Mouse (Mus musculus): Measurements from ENCODE around the gene Pdcd2l. TPM values are rescaled to one million over a fixed set of nuclear protein-coding genes. Genes with fewer than 3 reads are reported as not detected.
"Not testable (repeated sequence)": the region's sequence is repeated elsewhere in the genome, so short reads cannot be mapped to it uniquely, and the experiment has no call there.

The Pdcd2l gene
- polyA plus RNA-seq, 1 experiment = 40.6 TPM

DNA sequence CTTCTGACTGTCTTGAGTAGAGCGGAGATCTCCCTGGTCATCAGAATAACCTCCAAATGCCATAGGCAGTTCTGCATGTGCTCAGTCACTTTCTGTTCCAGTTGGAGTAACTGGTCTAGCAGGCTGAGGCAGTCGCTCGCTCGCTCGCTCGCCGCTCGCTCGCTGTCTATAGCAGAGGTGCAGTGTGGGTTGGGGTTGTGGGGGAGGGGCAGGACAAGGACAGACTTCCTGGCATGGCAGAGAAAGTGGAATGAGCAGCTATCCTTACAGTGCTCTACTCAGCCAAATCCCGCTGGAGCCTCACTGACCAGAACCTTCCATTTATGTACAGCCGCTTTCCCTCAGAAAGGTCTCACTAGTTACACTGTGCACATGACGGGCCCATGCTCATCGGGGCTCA, 13.1 kb downstream of the Pdcd2l start:
- H3K36me3 ChIP-seq (ENCODE audit: control insufficient read depth, insufficient read depth, low read length) = peaks cover 24% of the 10 kb centered on the region

GRCm38 (mm10) chr7:34176241-34176640, 20.2 kb downstream of the Pdcd2l start:
- H3K4me3 ChIP-seq (ENCODE audit: control insufficient read depth, insufficient read depth, low read length); DNase-seq; H3K36me3 ChIP-seq (ENCODE audit: control insufficient read depth, insufficient read depth, low read length); H3K4me1 ChIP-seq (replicated peaks; ENCODE audit: control insufficient read depth, insufficient read depth, low read length); H3K27ac ChIP-seq (ENCODE audit: control insufficient read depth, insufficient read depth, low read length); H3K27me3 ChIP-seq (ENCODE audit: control insufficient read depth, insufficient read depth, low read length): not testable (repeated sequence)
- WGBS = 76% methylated on average over 6 of the region's 6 CpGs

More for the DNA sequence above, 13.1 kb downstream of the Pdcd2l start:
- WGBS = 95% methylated on average over 13 of the region's 13 CpGs
- no peak for TF ChIP-seq POLR2A (IDR thresholded peaks at IDR 0.05; ENCODE audit: control insufficient read depth, extremely low read depth, insufficient read depth, low read length, poor library complexity)
- TF ChIP-seq CTCF (IDR thresholded peaks at IDR 0.05; ENCODE audit: borderline replicate concordance, control insufficient read depth, extremely low read depth, insufficient read depth, low read length, poor library complexity) = no peak
- no peak for DNase-seq
- Histone ChIP-seq H3K4me1 (replicated peaks; ENCODE audit: control insufficient read depth, insufficient read depth, low read length) (no peaks in the 10 kb centered on the region), H3K4me3 (ENCODE audit: control insufficient read depth, insufficient read depth, low read length) (no peak overlapping the region), H3K27ac (ENCODE audit: control insufficient read depth, insufficient read depth, low read length) (no peak overlapping the region), H3K27me3 (ENCODE audit: control insufficient read depth, insufficient read depth, low read length) (no peaks in the 10 kb centered on the region)

GRCm38 (mm10) chr7:34172251-34172650, 24.2 kb downstream of the Pdcd2l start:
- H3K4me3 ChIP-seq (ENCODE audit: control insufficient read depth, insufficient read depth, low read length) = no peak overlapping the region
- H3K27ac ChIP-seq (ENCODE audit: control insufficient read depth, insufficient read depth, low read length) = no peak overlapping the region
- no peaks in the 10 kb centered on the region for H3K36me3 ChIP-seq (ENCODE audit: control insufficient read depth, insufficient read depth, low read length)
- H3K27me3 ChIP-seq (ENCODE audit: control insufficient read depth, insufficient read depth, low read length) = no peaks in the 10 kb centered on the region
- 85% methylated on average over 1 of the region's 1 CpGs for WGBS
- DNase-seq = no peak
- TF ChIP-seq POLR2A (IDR thresholded peaks at IDR 0.05; ENCODE audit: control insufficient read depth, extremely low read depth, insufficient read depth, low read length, poor library complexity) (no peak), CTCF (IDR thresholded peaks at IDR 0.05; ENCODE audit: borderline replicate concordance, control insufficient read depth, extremely low read depth, insufficient read depth, low read length, poor library complexity) (no peak)
- no peaks in the 10 kb centered on the region; the same call in 1 of the 2 replicates for H3K4me1 ChIP-seq (replicated peaks; ENCODE audit: control insufficient read depth, insufficient read depth, low read length)

GRCm38 (mm10) chr7:34169454-34169853, 27.0 kb downstream of the Pdcd2l start, which contains the start of gene Uba2:
Gene Uba2, minus strand, starts transcription at chr7:34169599.
- no peak for DNase-seq
- Histone ChIP-seq H3K4me1 (replicated peaks; ENCODE audit: control insufficient read depth, insufficient read depth, low read length) (no peaks in the 10 kb centered on the region; the same call in 1 of the 2 replicates), H3K27me3 (ENCODE audit: control insufficient read depth, insufficient read depth, low read length) (no peaks in the 10 kb centered on the region), H3K36me3 (ENCODE audit: control insufficient read depth, insufficient read depth, low read length) (peaks cover 5% of the 10 kb centered on the region; the same call in 1 of the 2 replicates), H3K27ac (ENCODE audit: control insufficient read depth, insufficient read depth, low read length) (no peak within 1 kb of the TSS), H3K4me3 (ENCODE audit: control insufficient read depth, insufficient read depth, low read length) (peak within 1 kb of the TSS; percentile 98)
- 95% methylated on average over 3 of the region's 3 CpGs for WGBS
- TF ChIP-seq CTCF (IDR thresholded peaks at IDR 0.05; ENCODE audit: borderline replicate concordance, control insufficient read depth, extremely low read depth, insufficient read depth, low read length, poor library complexity) = no peak
- TF ChIP-seq POLR2A (IDR thresholded peaks at IDR 0.05; ENCODE audit: control insufficient read depth, extremely low read depth, insufficient read depth, low read length, poor library complexity) = no peak

- DNase-seq = peak; percentile 88
- TF ChIP-seq POLR2A (IDR thresholded peaks at IDR 0.05; ENCODE audit: control insufficient read depth, extremely low read depth, insufficient read depth, low read length, poor library complexity) = peak; percentile 80
- TF ChIP-seq CTCF (IDR thresholded peaks at IDR 0.05; ENCODE audit: borderline replicate concordance, control insufficient read depth, extremely low read depth, insufficient read depth, low read length, poor library complexity) = no peak
- WGBS = 10% methylated on average over 30 of the region's 30 CpGs
Measured at GRCm38 (mm10) chr7:34168470-34169251, 27.8 kb downstream of the Pdcd2l start.

GRCm38 (mm10) chr7:34167766-34168469, 28.5 kb downstream of the Pdcd2l start:
- DNase-seq = no peak
- peaks cover 19% of the 10 kb centered on the region for H3K36me3 ChIP-seq (ENCODE audit: control insufficient read depth, insufficient read depth, low read length)
- TF ChIP-seq CTCF (IDR thresholded peaks at IDR 0.05; ENCODE audit: borderline replicate concordance, control insufficient read depth, extremely low read depth, insufficient read depth, low read length, poor library complexity) = no peak
- no peak for TF ChIP-seq POLR2A (IDR thresholded peaks at IDR 0.05; ENCODE audit: control insufficient read depth, extremely low read depth, insufficient read depth, low read length, poor library complexity)

More at GRCm38 (mm10) chr7:34168470-34169251, 27.8 kb downstream of the Pdcd2l start:
- H3K4me3 ChIP-seq (ENCODE audit: control insufficient read depth, insufficient read depth, low read length) = peak overlapping the region; percentile 98
- no peaks in the 10 kb centered on the region; the same call in 1 of the 2 replicates for H3K4me1 ChIP-seq (replicated peaks; ENCODE audit: control insufficient read depth, insufficient read depth, low read length)
- H3K36me3 ChIP-seq (ENCODE audit: control insufficient read depth, insufficient read depth, low read length) = peaks cover 11% of the 10 kb centered on the region
- H3K27ac ChIP-seq (ENCODE audit: control insufficient read depth, insufficient read depth, low read length) = no peak overlapping the region
- H3K27me3 ChIP-seq (ENCODE audit: control insufficient read depth, insufficient read depth, low read length) = no peaks in the 10 kb centered on the region

More at GRCm38 (mm10) chr7:34167766-34168469, 28.5 kb downstream of the Pdcd2l start:
- no peaks in the 10 kb centered on the region; the same call in 1 of the 2 replicates for H3K4me1 ChIP-seq (replicated peaks; ENCODE audit: control insufficient read depth, insufficient read depth, low read length)
- peak overlapping the region; percentile 98 for H3K4me3 ChIP-seq (ENCODE audit: control insufficient read depth, insufficient read depth, low read length)
- WGBS = under 1% methylated on average over 54 of the region's 54 CpGs
- no peaks in the 10 kb centered on the region for H3K27me3 ChIP-seq (ENCODE audit: control insufficient read depth, insufficient read depth, low read length)
- no peak overlapping the region for H3K27ac ChIP-seq (ENCODE audit: control insufficient read depth, insufficient read depth, low read length)
